Mouse (Mus musculus) gastrocnemius, adult 18-20 months (tissue): ENCODE measurements at regions not wholly inside any gene's neighbourhood (a gene's known extent, or its start where the extent isn't known, plus 50 kb on each side); places are given as distances from the start of the nearest gene placed in this dataset.
A peak's percentile ranks its signal among the peaks of the same experiment; 100 is the strongest.

Source experiments
- DNase-seq: peaks from one replicate; pipeline ENCODE4 v3.0.0; 2021; ENCODE audit warnings: low spot score

- DNase-seq = no peak
These were observed 175.6 kb upstream of the B3galt2 start for GRCm38 (mm10) chr1:143464863-143465262.

DNA sequence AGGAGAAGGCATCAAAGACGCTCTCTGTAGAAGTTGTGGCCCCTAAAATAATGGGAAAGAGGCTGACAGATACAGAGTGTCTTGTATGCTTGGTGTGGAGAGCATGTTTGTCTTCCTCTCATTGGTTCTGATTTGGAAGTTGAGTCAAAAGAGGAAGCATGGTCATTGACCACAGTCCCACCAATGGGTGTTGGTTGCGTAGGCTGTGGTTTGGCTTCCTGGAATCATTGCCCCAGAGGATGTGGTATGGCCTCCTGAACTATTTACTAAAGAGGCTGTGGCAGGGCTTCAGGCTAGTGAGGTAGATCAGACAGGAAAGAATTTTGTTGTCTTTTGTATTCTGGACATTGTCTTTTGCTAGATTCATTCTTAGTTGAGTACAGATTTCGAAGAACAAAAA lies 174.4 kb upstream of the B3galt2 start:
- DNase-seq = no peak

GRCm38 (mm10) chr1:143475329-143475728 lies 165.1 kb upstream of the B3galt2 start:
- DNase-seq = no peak

DNA sequence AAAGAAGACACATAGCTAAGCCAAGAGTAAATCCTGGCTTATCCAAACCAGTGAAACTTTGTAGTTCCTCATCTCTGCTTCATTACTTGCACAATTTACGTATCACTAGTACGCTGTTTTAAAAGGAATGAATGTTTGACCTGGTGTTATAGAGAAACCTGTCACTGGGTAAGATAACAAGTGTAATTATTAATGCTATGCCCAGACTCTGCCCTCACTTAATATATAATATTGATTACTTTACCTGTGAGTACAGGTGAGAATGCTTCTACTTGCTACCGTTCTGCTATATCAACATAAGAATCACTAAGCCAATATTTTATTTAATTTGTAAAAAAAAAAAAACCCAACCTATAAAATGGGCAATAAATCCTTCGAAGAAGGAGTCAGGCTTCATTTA lies 157.1 kb upstream of the B3galt2 start:
- no peak for DNase-seq

DNA sequence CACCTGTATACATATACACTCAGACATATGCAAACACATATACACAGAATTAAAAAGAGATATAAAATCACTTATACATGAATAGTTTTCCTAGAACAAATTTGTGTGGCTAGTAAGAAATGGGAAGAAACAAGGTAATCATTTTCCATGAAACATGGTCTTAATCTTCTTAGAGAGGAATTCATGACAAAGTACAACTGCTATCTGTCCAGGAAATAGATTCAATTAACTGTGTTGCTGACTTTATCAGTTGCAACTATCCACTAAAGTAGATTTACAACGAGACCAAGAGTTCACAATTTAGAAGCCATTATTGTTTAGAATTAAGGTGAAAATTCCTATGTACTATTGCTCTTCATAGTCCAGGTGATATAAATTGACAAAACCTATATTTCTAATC lies 155.5 kb upstream of the B3galt2 start:
- no peak for DNase-seq

GRCm38 (mm10) chr1:143497092-143497491 lies 143.4 kb upstream of the B3galt2 start:
- no peak for DNase-seq

DNA sequence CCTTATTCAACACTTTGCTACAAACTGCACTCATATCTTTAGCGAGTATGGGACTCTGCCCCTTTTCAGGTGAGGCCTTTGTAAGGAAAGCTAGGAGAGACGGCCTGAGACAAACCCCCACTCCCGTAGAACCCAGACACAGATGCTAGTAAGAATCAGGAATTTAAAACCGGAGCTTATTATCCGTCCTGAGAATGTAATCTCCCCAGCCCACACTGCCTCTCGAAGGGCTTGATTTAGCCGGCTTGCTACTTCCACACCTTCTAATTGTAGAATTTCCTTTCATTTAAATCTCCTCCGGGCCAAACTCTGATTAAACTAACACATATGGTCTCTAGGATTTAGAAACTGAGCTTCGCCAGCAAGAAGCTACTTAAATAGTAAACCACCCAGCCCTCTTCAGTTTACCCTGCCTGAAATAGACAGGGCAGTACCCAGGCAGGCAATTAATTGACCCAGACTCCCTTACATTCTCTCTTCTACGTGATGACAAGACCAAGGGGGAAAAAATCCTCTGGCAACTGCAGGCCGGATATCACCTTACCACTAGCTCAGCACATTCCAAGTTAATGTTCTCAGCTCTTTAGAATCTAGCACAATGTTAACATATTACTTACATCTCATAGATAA lies 136.9 kb upstream of the B3galt2 start:
- peak; percentile 10 for DNase-seq

DNA sequence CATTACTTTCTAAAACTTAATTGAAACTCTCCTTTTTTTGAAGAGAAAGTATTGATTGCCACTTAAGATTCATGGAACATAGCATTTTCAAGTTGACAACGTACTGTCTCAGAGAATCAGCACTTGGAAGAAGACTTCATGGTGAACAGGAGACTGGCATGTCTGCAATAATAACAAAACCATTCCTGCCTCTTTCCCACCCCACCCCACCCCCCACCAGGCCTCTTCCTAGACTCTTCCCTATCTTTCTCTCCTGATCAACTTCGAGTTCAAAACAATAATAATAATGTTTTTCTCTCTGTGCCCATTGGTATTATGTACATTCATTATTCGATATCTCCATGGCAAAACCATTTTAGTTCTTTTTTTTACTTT lies 136.4 kb upstream of the B3galt2 start:
- no peak for DNase-seq

DNA sequence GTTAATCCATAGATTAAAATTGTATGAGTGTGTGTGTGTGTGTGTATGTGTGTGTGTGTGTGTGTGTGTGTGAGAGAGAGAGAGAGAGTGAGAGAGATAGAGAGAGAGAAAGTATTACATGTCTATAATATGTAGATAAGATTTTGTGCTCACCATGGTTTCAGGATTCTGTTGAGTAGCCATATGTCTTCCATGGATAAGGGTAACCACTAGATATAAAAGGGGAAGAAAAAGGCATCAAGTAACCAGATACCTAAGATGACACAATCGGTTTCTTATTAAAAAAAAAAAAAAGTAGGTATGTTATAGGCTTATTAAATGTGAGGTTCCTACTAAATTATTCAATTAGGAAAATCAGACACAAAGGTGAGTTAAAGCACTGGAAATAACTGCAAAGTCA lies 135.1 kb upstream of the B3galt2 start:
- DNase-seq = no peak

GRCm38 (mm10) chr1:143523831-143524521 lies 116.5 kb upstream of the B3galt2 start:
- DNase-seq = no peak

DNA sequence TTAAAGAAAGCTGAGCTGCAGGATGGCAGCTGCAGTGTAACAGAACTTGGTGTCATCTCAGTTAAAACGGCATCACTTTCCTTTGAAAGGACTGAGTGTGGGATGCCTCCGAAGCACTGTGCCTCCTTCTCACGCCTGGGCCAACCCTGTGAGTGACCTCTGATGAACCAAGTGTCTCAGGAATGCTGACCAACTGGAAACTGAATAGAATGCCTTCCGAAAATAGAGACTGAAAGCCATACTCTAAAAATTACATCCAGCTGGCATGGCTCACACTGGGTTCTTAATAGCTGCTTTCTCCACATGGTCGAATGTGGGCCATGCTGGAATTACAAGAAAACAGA lies 116.0 kb upstream of the B3galt2 start:
- peak; percentile 74 for DNase-seq

- no peak for DNase-seq
These were observed 100.2 kb upstream of the B3galt2 start for GRCm38 (mm10) chr1:143540223-143540622.

DNA sequence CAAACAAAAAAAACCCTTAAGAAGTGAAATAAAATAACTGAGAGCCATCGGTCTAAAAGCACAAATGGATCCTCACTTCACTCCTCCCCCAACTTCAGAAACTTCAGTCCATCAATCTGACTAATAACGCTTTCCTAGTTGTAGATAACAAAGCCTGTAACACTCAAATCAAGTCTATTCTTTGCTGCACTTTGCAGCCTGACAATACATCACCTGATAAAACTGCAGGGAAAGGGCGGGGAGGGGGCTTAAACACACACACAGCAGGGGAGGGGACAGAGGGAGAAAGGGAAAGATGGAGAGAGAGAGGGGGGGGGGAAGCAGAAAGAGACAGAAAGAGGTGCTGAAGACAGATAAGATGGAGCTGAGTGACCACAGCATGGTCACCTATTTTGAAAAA lies 99.8 kb upstream of the B3galt2 start:
- DNase-seq = no peak
